Mouse (Mus musculus) T-helper 17 cell (primary cell): ENCODE data around the gene Gata3.

Experiments used
- in situ Hi-C, 2 experiments: fragments of 300-600 bp; cut with MboI, MseI; formaldehyde crosslinking; loops; 1 replicate in 1 of 2; 2 replicates in 1 of 2; pipeline ENCODE4 v1.15.1; 2025; ENCODE audit warnings: high pct_unique_total_duplicates in 2 of 2

Gata3 gene

GRCm38 (mm10) chr2:9873757-9874156 is 16.1 kb downstream of the Gata3 start:
- in situ Hi-C loops = loop anchor here in 1 of 2 experiments (5.0 kb wide), 1 partner anchor 296 kb away; no protein-coding TSS in a partner anchor

GRCm38 (mm10) chr2:9872682-9873081 is 17.2 kb downstream of the Gata3 start:
- in situ Hi-C loops = loop anchor here in 1 of 2 experiments (5.0 kb wide), 1 partner anchor 295 kb away; no protein-coding TSS in a partner anchor

- in situ Hi-C loops = loop anchor here in 1 of 2 experiments (5.0 kb wide), 1 partner anchor 294 kb away; no protein-coding TSS in a partner anchor
Measured at GRCm38 (mm10) chr2:9871798-9872197, 18.0 kb downstream of the Gata3 start.

GRCm38 (mm10) chr2:9871141-9871716 is 18.6 kb downstream of the Gata3 start:
- in situ Hi-C loops = loop anchor here in 1 of 2 experiments (5.0 kb wide), 1 partner anchor 294 kb away; no protein-coding TSS in a partner anchor

- in situ Hi-C loops = no loop called here
Measured at GRCm38 (mm10) chr2:9867092-9867825, 22.6 kb downstream of the Gata3 start.

- in situ Hi-C loops = no loop called here
Measured at GRCm38 (mm10) chr2:9860698-9861097, 29.1 kb downstream of the Gata3 start.

- in situ Hi-C loops = no loop called here
Measured at GRCm38 (mm10) chr2:9855861-9856260, 34.0 kb downstream of the Gata3 start.

- in situ Hi-C loops = no loop called here
Measured at GRCm38 (mm10) chr2:9852851-9853576, 36.8 kb downstream of the Gata3 start.

GRCm38 (mm10) chr2:9835195-9835594 is 54.6 kb downstream of the Gata3 start:
- in situ Hi-C loops = no loop called here

- in situ Hi-C loops = no loop called here
Measured at GRCm38 (mm10) chr2:9833712-9834111, 56.1 kb downstream of the Gata3 start.

- in situ Hi-C loops = no loop called here
Measured at GRCm38 (mm10) chr2:9827624-9828023, 62.2 kb downstream of the Gata3 start.

GRCm38 (mm10) chr2:9820611-9821010 is 69.2 kb downstream of the Gata3 start:
- in situ Hi-C loops = no loop called here

GRCm38 (mm10) chr2:9818177-9818785 is 71.6 kb downstream of the Gata3 start:
- in situ Hi-C loops = no loop called here
